Mouse (Mus musculus) megakaryocyte, embryonic 14.5 days (primary cell): Measurements from ENCODE around the gene Tmem59l. TPM values are rescaled to one million over a fixed set of nuclear protein-coding genes. Genes with fewer than 3 reads are reported as not detected.

ENCODE experiments used
- H3K27me3 ChIP-seq: replicated peaks from 2 replicates; pipeline ENCODE3; 2012; ENCODE audit warnings: inconsistent platforms
- H3K36me3 ChIP-seq: replicated peaks from 2 replicates; pipeline ENCODE3; 2012; ENCODE audit warnings: low read length, inconsistent platforms, mixed read lengths
- H3K4me1 ChIP-seq: 2 replicates; pipeline ENCODE4 v1.6.1; 2012; ENCODE audit warnings: inconsistent platforms
- H3K4me3 ChIP-seq: replicated peaks from 2 replicates; pipeline ENCODE3; 2012; ENCODE audit warnings: moderate library complexity, mild to moderate bottlenecking, inconsistent platforms
- H3K9me3 ChIP-seq: 2 replicates; pipeline ENCODE4 v1.6.1; 2012; ENCODE audit warnings: inconsistent platforms
- FLI1 ChIP-seq: IDR thresholded peaks from 2 replicates; pipeline ENCODE4 v1.6.1; 2012; ENCODE audit warnings: low read length, inconsistent platforms, mixed read lengths
- GATA1 ChIP-seq: IDR thresholded peaks from 3 replicates; pipeline ENCODE4 v1.6.1; 2012; ENCODE audit warnings: mixed read lengths, low read length, inconsistent platforms, borderline replicate concordance
- polyA plus RNA-seq: library from polyadenylated mRNA; stranded (reverse); fragments of >175 nt; gene quantifications from 2 replicates; pipeline ENCODE4 v1.2.3, GENCODE M21; 2012; ENCODE audit warnings: low replicate concordance; ENCODE audit not compliant: insufficient read depth

Gene Tmem59l
- polyA plus RNA-seq, 1 experiment, result not detected

DNA sequence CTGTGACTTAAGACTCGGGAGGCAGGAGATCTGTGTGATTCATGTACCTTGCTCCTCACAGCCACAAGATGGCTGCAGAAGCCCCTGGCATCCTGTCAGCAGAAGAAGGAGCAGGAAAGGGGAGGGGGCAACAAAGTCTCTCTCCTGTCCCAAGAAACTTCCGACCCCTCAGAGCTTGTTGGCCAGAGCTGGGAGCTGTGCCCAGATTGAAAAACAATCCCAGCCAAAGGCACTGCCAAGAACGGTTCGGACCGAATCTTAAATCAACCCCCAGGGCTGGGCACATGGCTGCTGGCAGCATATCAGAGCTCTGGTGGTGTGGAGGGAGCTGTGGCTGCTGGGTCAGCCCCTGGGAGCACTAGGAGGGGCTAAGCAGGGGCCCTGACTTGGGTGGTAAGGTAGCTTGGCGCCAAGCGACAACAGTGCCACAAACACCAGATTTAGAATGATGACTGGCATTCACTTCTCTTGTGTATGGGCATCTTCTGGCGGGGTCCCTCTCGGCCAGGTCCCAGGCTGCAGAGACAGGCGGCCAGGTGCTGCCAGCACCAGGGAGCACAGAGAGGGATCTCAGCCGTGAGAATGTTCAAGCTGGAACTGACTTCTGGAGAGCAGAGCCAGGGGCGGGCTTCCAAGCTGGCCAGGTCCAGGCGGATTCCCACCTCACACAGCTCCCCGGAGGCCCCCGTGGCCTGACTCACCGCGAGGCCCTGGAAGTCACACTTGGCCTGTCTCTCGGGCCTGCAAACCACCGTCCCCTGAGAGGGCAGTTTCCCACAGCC is 39.3 kb downstream of the Tmem59l start:
- no peaks in the 10 kb centered on the region for H3K9me3 ChIP-seq
- H3K4me1 ChIP-seq, result peaks cover 69% of the 10 kb centered on the region
- no peak for TF ChIP-seq FLI1
- no peak for TF ChIP-seq GATA1
- peaks cover 62% of the 10 kb centered on the region for H3K36me3 ChIP-seq
- H3K27me3 ChIP-seq, result no peaks in the 10 kb centered on the region
- no peak overlapping the region for H3K4me3 ChIP-seq

DNA sequence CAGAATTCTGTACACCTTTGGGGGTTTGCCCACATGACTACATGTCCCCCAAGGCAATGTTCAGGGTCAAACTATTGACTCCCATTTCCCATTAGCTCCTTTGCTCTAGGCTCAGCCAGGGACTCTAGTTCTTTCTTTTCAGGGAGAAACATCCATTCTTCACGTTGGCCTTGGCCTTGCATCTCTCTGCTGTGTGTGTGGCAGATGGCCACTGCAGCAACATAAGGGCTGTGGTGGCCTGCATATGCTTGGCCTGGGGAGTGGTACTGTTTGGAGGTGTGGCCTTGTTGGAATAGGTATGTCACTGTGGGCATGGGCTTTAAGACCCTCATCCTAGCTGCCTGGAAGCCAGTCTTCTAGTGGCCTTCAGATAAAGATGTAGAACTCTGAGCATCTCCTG is 41.2 kb downstream of the Tmem59l start:
- H3K4me3 ChIP-seq, result no peak overlapping the region
- TF ChIP-seq FLI1 (no peak), GATA1 (no peak)
- peaks cover 68% of the 10 kb centered on the region for H3K4me1 ChIP-seq
- H3K36me3 ChIP-seq, result peaks cover 43% of the 10 kb centered on the region
- no peaks in the 10 kb centered on the region for H3K27me3 ChIP-seq
- no peaks in the 10 kb centered on the region for H3K9me3 ChIP-seq

DNA sequence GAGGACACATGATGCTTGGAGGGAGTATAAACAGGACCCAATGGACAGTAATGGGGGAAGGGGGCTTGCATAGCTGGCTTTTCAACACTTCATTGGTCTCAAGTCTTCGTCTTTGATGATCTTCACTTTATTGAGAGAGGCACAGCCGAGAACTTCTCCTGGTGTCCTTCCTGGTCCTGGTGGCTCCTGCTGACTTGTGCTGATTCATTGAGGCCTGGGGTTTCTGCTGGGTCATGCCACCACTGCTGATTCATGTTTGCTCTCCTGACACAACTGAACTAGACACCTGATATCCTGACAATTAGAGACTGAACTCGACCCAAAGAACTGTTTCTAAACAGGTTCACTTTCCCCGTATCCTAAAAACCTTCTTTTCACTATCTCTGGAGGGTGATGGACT is 43.8 kb downstream of the Tmem59l start:
- Histone ChIP-seq H3K4me1 (peaks cover 72% of the 10 kb centered on the region), H3K4me3 (peak overlapping the region; percentile 76)

DNA sequence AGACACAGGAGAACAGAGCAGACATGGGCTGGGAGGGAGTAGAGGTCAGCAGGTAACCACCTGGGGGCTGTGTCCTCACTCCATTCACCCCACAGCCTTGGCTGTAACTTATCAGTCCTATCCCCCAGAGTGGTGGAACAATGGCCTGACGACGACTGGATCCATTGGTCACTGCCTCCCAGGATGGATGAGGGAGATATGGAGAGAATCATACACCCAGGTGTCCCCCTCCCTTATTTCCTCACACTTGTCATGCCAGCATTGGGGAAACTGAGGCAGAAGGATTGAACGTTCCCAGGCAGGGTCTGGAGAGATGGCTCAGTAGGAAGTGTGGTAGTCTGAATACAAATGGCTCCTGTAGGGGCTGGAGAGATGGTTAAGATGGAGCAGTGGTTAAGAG is 45.6 kb downstream of the Tmem59l start:
- Histone ChIP-seq H3K36me3 (peaks cover 10% of the 10 kb centered on the region), H3K4me1 (peaks cover 84% of the 10 kb centered on the region), H3K27me3 (no peaks in the 10 kb centered on the region), H3K9me3 (no peaks in the 10 kb centered on the region), H3K4me3 (no peak overlapping the region)
- TF ChIP-seq GATA1, result no peak
- TF ChIP-seq FLI1, result no peak

More for the DNA sequence above, 43.8 kb downstream of the Tmem59l start:
- TF ChIP-seq GATA1, result no peak
- TF ChIP-seq FLI1, result no peak
- Histone ChIP-seq H3K9me3 (no peaks in the 10 kb centered on the region), H3K27me3 (no peaks in the 10 kb centered on the region), H3K36me3 (peaks cover 17% of the 10 kb centered on the region)

DNA sequence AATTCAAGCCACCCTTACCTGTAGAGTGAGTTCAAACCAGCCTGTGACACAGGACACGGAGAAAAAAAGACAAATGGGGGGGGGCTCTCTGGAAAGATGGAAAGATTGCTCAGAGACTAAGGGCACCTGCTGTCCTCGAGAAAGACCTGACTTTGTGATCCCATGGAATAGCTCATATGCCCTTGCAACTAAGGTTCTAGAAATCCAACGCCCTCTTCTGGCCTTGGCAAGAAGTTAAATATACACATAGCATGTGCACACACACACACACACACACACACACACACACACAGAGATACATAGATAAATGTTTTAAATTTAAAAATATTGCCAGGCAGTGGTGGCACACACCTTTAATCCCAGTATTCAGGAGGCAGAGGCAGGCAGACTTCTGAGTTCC is 46.9 kb downstream of the Tmem59l start:
- H3K27me3 ChIP-seq, result no peaks in the 10 kb centered on the region
- H3K36me3 ChIP-seq, result peaks cover 22% of the 10 kb centered on the region
- H3K9me3 ChIP-seq, result no peaks in the 10 kb centered on the region
- H3K4me3 ChIP-seq, result peak overlapping the region; percentile 92
- TF ChIP-seq FLI1 (no peak), GATA1 (no peak)
- peaks cover 88% of the 10 kb centered on the region for H3K4me1 ChIP-seq

DNA sequence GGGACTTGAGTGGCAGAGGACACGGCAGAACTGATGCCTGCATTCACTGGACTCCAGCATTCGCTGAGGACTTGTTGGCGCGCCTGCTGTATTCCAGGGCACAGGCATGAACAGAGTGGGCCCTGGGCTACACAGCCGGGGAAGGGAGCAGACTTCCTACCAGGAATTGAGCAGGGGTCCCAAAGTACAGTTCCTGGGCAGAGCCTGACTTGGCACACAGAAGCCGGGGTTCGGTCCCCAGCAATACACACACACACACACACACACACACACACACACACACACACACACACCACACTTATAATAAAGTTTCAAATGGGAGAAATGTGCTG is 47.3 kb downstream of the Tmem59l start:
- peak overlapping the region; percentile 92 for H3K4me3 ChIP-seq
- TF ChIP-seq FLI1 (no peak), GATA1 (no peak)
- peaks cover 88% of the 10 kb centered on the region for H3K4me1 ChIP-seq
- H3K27me3 ChIP-seq, result no peaks in the 10 kb centered on the region
- H3K36me3 ChIP-seq, result peaks cover 25% of the 10 kb centered on the region
- no peaks in the 10 kb centered on the region for H3K9me3 ChIP-seq

DNA sequence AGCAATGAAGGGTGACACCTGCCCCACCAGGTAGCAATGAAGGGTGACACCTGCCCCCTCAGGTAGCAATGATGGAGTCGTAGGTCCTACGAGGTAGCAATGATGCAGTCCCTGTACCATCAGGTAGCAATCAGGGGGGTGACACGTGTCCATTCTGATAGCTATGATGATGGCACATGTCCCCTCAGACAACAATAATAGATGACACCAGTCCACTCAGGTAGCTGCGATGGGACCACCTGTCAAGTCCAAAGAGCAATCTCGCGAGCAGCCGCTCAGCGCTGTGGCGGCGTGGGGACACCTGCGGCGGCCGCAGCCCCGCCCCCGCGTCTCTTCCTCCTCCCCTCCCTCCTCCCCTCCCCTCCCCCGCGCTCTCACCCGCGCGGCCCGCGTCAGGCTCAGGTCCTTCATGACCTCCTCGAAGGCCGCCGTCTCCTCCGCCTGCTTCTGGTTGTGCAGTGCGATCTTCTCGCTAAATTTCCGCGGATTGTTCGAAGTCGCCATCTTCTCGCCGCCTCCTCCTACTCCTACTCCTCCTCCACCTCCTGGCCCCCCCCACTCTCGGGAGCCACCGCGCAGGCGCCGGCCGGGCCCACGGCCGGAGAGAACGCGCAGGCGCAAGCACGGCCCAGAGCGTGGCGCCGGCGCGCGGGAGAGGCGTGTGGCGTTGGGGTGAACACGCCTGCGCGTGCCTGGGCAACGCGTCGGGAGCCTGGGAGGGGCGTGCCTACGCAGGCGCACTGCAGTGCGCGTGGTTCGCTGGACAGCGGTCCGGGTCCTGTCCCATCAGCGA is 47.9 kb downstream of the Tmem59l start, which contains the start of gene Crtc1:
Crtc1 (minus strand) TSS at position 525 of the 793 bp plus-strand sequence.
- Histone ChIP-seq H3K27me3 (no peaks in the 10 kb centered on the region), H3K36me3 (peaks cover 30% of the 10 kb centered on the region), H3K4me3 (peak within 1 kb of the TSS; percentile 92), H3K4me1 (peaks cover 89% of the 10 kb centered on the region), H3K9me3 (no peaks in the 10 kb centered on the region)
- TF ChIP-seq GATA1 (no peak), FLI1 (no peak)

DNA sequence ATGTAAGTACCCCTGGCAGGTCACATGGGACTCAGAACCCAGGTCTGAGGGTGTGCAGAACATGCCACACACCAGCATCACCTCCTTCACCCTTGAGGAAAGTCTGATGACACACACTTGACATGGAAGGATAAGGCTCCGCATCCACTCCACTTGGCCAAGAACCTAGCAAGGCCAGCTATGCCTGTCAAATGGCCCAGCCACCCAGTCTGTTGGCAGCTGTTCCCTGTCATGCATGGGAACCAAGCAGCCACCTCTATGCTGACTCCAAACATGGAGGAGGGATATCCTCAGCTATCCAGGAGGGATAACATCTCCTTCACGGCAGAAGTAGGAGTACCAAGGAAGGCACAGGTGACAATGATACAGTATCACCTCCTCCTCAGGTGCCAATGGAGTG is 48.7 kb downstream of the Tmem59l start:
- peak overlapping the region; percentile 92 for H3K4me3 ChIP-seq

DNA sequence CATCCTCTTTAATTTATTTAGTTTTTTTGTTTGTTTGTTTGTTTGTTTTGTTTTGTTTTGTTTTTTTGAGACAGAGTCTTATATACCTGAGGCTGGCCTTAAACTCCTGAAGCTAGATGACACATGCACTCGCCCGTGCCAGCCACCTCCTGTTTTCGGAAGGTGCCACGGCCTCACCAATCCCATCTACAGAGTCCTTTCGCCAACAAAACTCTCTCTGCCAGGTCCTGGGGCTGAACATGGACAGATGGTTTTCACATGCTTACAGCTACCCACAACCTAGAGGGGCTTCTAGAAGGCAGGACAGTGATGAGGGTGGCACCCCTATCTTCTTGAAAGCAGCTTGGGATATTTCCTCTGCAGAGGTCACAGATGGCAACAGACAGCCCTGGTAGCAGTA is 52.0 kb downstream of the Tmem59l start:
- H3K36me3 ChIP-seq, result peaks cover 55% of the 10 kb centered on the region
- peaks cover 92% of the 10 kb centered on the region for H3K4me1 ChIP-seq
- TF ChIP-seq GATA1 (no peak), FLI1 (no peak)
- H3K27me3 ChIP-seq, result no peaks in the 10 kb centered on the region
- H3K4me3 ChIP-seq, result no peak overlapping the region
- no peaks in the 10 kb centered on the region for H3K9me3 ChIP-seq

More for the DNA sequence above, 48.7 kb downstream of the Tmem59l start:
- Histone ChIP-seq H3K9me3 (no peaks in the 10 kb centered on the region), H3K36me3 (peaks cover 38% of the 10 kb centered on the region), H3K27me3 (no peaks in the 10 kb centered on the region), H3K4me1 (peaks cover 89% of the 10 kb centered on the region)
- TF ChIP-seq FLI1 (no peak), GATA1 (no peak)

Other genes starting within 250 kb of the Tmem59l start
- 192 and 246 TPM in 2 replicates for gene Homer3, start 204.5 kb downstream of the Tmem59l start, polyA plus RNA-seq
- gene Ddx49, start 184.9 kb downstream of the Tmem59l start, polyA plus RNA-seq, result 29.5 and 36.4 TPM in 2 replicates
- gene Cope, start 184.8 kb downstream of the Tmem59l start, polyA plus RNA-seq, result 335 and 566 TPM in 2 replicates
- 0.55 and 1.8 TPM in 2 replicates for gene Cers1, start 171.6 kb downstream of the Tmem59l start, polyA plus RNA-seq
- gene Gdf1, start 157.5 kb downstream of the Tmem59l start, polyA plus RNA-seq, result 0.26 TPM in 1 of 2 replicates, not detected in the other
- gene Upf1, start 134.1 kb downstream of the Tmem59l start, polyA plus RNA-seq, result 75.0 and 100 TPM in 2 replicates
- gene Comp, start 113.8 kb downstream of the Tmem59l start, polyA plus RNA-seq, result 0.27 TPM in 1 of 2 replicates, not detected in the other
- gene Crtc1, start 47.8 kb downstream of the Tmem59l start, polyA plus RNA-seq, result 17.9 and 34.0 TPM in 2 replicates
- gene Klhl26, start 10.4 kb downstream of the Tmem59l start, polyA plus RNA-seq, result 10.3 and 19.1 TPM in 2 replicates
- gene Crlf1, start 5.8 kb upstream of the Tmem59l start, polyA plus RNA-seq, result not detected in 2 replicates
- gene Rex1bd, start 19.4 kb upstream of the Tmem59l start, polyA plus RNA-seq, result 135 and 319 TPM in 2 replicates
- gene Uba52, start 23.4 kb upstream of the Tmem59l start, polyA plus RNA-seq, result 499 and 989 TPM in 2 replicates
- gene Fkbp8, start 40.4 kb upstream of the Tmem59l start, polyA plus RNA-seq, result 3,667 and 5,102 TPM in 2 replicates
- gene Kxd1, start 40.6 kb upstream of the Tmem59l start, polyA plus RNA-seq, result 33.5 and 40.2 TPM in 2 replicates
- 58.8 and 65.3 TPM in 2 replicates for gene Ell, start 52.1 kb upstream of the Tmem59l start, polyA plus RNA-seq
- 165 and 201 TPM in 2 replicates for gene Isyna1, start 107.0 kb upstream of the Tmem59l start, polyA plus RNA-seq
- 1,561 and 3,509 TPM in 2 replicates for gene Ssbp4, start 121.5 kb upstream of the Tmem59l start, polyA plus RNA-seq
- gene Lrrc25, start 128.8 kb upstream of the Tmem59l start, polyA plus RNA-seq, result 19.0 and 34.7 TPM in 2 replicates
- 2.5 and 4.5 TPM in 2 replicates for gene Gdf15, start 145.1 kb upstream of the Tmem59l start, polyA plus RNA-seq
- gene Pgpep1, start 173.0 kb upstream of the Tmem59l start, polyA plus RNA-seq, result 10.2 and 10.5 TPM in 2 replicates
- gene Lsm4, start 185.9 kb upstream of the Tmem59l start, polyA plus RNA-seq, result 103 and 569 TPM in 2 replicates
- gene Jund, start 211.6 kb upstream of the Tmem59l start, polyA plus RNA-seq, result 972 and 2,520 TPM in 2 replicates
- not detected in 2 replicates for gene Iqcn, start 216.1 kb upstream of the Tmem59l start, polyA plus RNA-seq
- gene Gm3336, start 231.2 kb upstream of the Tmem59l start, polyA plus RNA-seq, result 0.26 TPM in 1 of 2 replicates, not detected in the other
- gene Pde4c, start 236.4 kb upstream of the Tmem59l start, polyA plus RNA-seq, result 0.03 TPM in 1 of 2 replicates, not detected in the other